Mouse (Mus musculus) forebrain, embryonic 13.5 days (tissue): ENCODE measurements around the gene Tesc. TPM values are rescaled to one million over a fixed set of nuclear protein-coding genes. Genes with fewer than 3 reads are reported as not detected.

Source experiments
- ATAC-seq: fragments of 200-750 bp; cut with Nextera tagmentation; 2 replicates; pipeline ENCODE4 v1.8.0; 2017
- H3K27ac ChIP-seq: fragments of 300-500 bp; sonication (generic); 2 replicates; pipeline ENCODE4 v1.5.1; 2015; ENCODE audit warnings: inconsistent platforms, mild to moderate bottlenecking, moderate library complexity
- H3K27me3 ChIP-seq: fragments of 300-500 bp; sonication (generic); 2 replicates; pipeline ENCODE4 v1.6.1; 2015; ENCODE audit warnings: mild to moderate bottlenecking, inconsistent platforms
- H3K36me3 ChIP-seq: fragments of 300-500 bp; sonication (generic); 2 replicates; pipeline ENCODE4 v1.6.1; 2015; ENCODE audit warnings: mild to moderate bottlenecking, inconsistent platforms; ENCODE audit not compliant: poor library complexity, severe bottlenecking
- H3K4me1 ChIP-seq: fragments of 300-500 bp; sonication (generic); 2 replicates; pipeline ENCODE4 v1.6.1; 2015; ENCODE audit warnings: inconsistent platforms
- H3K4me2 ChIP-seq: fragments of 300-500 bp; sonication (generic); 2 replicates; pipeline ENCODE4 v1.6.1; 2015; ENCODE audit warnings: inconsistent platforms, mild to moderate bottlenecking, moderate library complexity
- H3K4me3 ChIP-seq: fragments of 300-500 bp; sonication (generic); 2 replicates; pipeline ENCODE4 v1.5.1; 2015; ENCODE audit warnings: mild to moderate bottlenecking, inconsistent platforms
- H3K9ac ChIP-seq: fragments of 300-500 bp; sonication (generic); 2 replicates; pipeline ENCODE4 v1.6.1; 2015; ENCODE audit warnings: mild to moderate bottlenecking, inconsistent platforms
- H3K9me3 ChIP-seq: fragments of 300-500 bp; sonication (generic); replicated peaks from 2 replicates; pipeline ENCODE4 v1.6.1; 2016; ENCODE audit warnings: inconsistent platforms
- WGBS: fragments of 180-500 bp; shearing (Covaris S2); methylation state at CpG from one replicate; pipeline ENCODE4 v1.1.7; 2015; 5-methylcytosine and 5-hydroxymethylcytosine counted together
- polyA plus RNA-seq: library from polyadenylated mRNA; unstranded; fragments of >200 nt; fragmentation: Nextera tagmentation; extraction: Ambion mirVana; gene quantifications from 2 replicates; pipeline ENCODE4 v1.2.1, GENCODE M21; 2015

The Tesc gene
- polyA plus RNA-seq, 1 experiment from 2014 or later = 4.5 TPM

GRCm38 (mm10) chr5:118033740-118034139 lies 6.2 kb downstream of the Tesc start:
- no peak overlapping the region for H3K27ac ChIP-seq
- peaks cover 40% of the 10 kb centered on the region for H3K4me1 ChIP-seq
- H3K9ac ChIP-seq = no peak overlapping the region
- peaks cover 24% of the 10 kb centered on the region for H3K27me3 ChIP-seq
- 79% methylated on average over 6 of the region's 6 CpGs for WGBS
- no peak for ATAC-seq
- 0 out of 2 replicates have a peak, but pooled peaks cover 7% of the 10 kb centered on the region for H3K9me3 ChIP-seq
- no peak overlapping the region for H3K4me3 ChIP-seq
- no peaks in the 10 kb centered on the region for H3K36me3 ChIP-seq
- no peak overlapping the region for H3K4me2 ChIP-seq

DNA sequence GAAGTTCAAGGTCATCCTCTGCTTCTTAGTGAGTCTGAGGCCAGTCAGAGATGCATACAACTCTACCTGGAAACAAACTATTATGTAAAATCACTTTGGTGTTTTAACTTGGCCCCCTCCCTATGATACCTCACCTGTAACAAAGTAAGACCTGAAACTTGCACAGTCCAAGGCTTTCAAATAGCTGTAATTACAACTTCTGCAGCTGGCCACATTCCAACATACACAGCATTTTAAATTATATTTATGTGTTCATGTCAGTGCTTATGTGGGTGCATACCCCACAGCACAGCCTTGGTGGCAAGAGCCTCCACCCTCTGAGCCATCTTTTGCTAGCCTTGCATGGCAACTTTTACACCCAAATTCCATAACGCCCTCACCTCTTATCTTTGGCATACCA lies 7.1 kb downstream of the Tesc start:
- 0 out of 2 replicates have a peak, but pooled peaks cover 7% of the 10 kb centered on the region for H3K9me3 ChIP-seq
- H3K27ac ChIP-seq = no peak overlapping the region
- no peak overlapping the region for H3K4me2 ChIP-seq
- peaks cover 15% of the 10 kb centered on the region for H3K27me3 ChIP-seq
- H3K4me3 ChIP-seq = no peak overlapping the region
- H3K9ac ChIP-seq = no peak overlapping the region
- WGBS = 90% methylated on average over 1 of the region's 1 CpGs
- no peaks in the 10 kb centered on the region for H3K36me3 ChIP-seq
- peaks cover 39% of the 10 kb centered on the region for H3K4me1 ChIP-seq
- ATAC-seq = no peak

DNA sequence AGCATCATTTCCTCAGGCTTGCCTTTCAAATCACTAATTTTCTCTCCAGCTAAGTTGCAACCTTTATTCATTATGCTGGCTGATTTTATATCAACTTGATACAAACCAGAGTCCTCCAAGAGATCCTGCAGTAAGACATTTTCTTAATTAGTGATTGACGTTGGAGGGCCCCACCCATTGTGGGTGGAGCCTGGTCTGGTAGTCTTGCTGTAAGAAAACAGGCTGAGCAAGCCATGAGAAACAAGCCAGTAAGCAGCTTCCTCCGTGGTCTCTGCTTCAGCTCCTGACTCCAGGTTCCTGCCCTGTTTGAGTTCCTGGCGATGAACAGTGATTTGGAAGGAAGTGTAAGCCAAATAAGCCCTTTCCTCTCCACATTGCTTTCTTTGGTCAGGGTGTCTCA lies 8.2 kb downstream of the Tesc start:
- Histone ChIP-seq H3K4me3 (no peak overlapping the region), H3K27me3 (peaks cover 3% of the 10 kb centered on the region), H3K9me3 (0 out of 2 replicates have a peak, but pooled peaks cover 7% of the 10 kb centered on the region), H3K4me2 (no peak overlapping the region), H3K36me3 (no peaks in the 10 kb centered on the region), H3K4me1 (peaks cover 35% of the 10 kb centered on the region), H3K9ac (no peak overlapping the region), H3K27ac (no peak overlapping the region)
- WGBS = 66% methylated on average over 3 of the region's 3 CpGs
- no peak for ATAC-seq

- peak overlapping the region; percentile 79 for H3K27ac ChIP-seq
- peak overlapping the region; percentile 47 for H3K4me2 ChIP-seq
- no peak overlapping the region for H3K9ac ChIP-seq
- no peaks in the 10 kb centered on the region for H3K36me3 ChIP-seq
- 0 out of 2 replicates have a peak, but pooled peaks cover 7% of the 10 kb centered on the region for H3K9me3 ChIP-seq
- no peaks in the 10 kb centered on the region for H3K27me3 ChIP-seq
- WGBS = 43% methylated on average over 25 of the region's 25 CpGs
- peak; percentile 34 for ATAC-seq
- peaks cover 28% of the 10 kb centered on the region for H3K4me1 ChIP-seq
- no peak overlapping the region for H3K4me3 ChIP-seq
These were observed 9.6 kb downstream of the Tesc start for GRCm38 (mm10) chr5:118036888-118037797.

DNA sequence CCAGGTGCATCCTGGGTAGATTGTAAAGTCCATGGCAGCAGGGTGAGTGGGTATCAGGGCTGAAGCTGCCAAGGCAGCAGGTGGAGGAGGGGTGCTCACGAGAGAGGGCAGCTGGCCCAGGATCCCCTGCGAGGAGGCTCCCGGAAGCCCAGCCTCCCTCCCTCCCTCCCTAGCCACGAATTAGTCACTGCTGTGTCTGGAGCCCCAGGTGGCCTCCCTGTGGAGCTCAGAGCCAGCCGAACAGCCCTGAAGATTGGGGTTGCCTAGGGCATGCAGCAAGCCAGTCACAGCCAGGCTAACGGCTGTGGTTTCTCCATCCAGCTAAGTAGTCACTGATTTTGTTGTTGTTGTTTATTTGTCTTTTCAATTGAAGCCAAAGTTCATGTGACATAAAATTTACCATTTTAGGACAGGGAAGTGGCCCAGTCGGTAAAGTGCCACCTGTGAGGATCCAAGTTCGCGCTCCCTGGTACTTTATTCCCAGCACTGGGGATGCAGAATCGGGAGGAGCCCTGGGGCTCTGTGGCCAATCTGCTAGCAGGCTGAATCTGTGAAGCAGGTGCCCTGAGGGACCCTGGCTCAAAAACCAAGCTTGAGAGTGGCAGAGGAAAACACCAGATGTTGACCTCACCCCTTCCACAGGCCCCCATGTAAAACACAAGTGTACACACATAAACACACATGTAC lies 10.4 kb downstream of the Tesc start:
- peaks cover 28% of the 10 kb centered on the region for H3K4me1 ChIP-seq
- WGBS = 12% methylated on average over 10 of the region's 10 CpGs

GRCm38 (mm10) chr5:118039241-118039668 lies 11.7 kb downstream of the Tesc start:
- ATAC-seq = no peak
- H3K27ac ChIP-seq = peak overlapping the region; percentile 20; the same call in 1 of the 2 replicates
- H3K9ac ChIP-seq = no peak overlapping the region
- no peak overlapping the region for H3K4me3 ChIP-seq
- 0 out of 2 replicates have a peak, but pooled peaks cover 7% of the 10 kb centered on the region for H3K9me3 ChIP-seq
- WGBS = 22% methylated on average over 12 of the region's 12 CpGs
- no peak overlapping the region for H3K4me2 ChIP-seq
- no peaks in the 10 kb centered on the region for H3K27me3 ChIP-seq
- peaks cover 28% of the 10 kb centered on the region for H3K4me1 ChIP-seq
- H3K36me3 ChIP-seq = no peaks in the 10 kb centered on the region

More for the DNA sequence above, 10.4 kb downstream of the Tesc start:
- Histone ChIP-seq H3K36me3 (no peaks in the 10 kb centered on the region), H3K27me3 (no peaks in the 10 kb centered on the region), H3K27ac (peak overlapping the region; percentile 79), H3K9me3 (0 out of 2 replicates have a peak, but pooled peaks cover 7% of the 10 kb centered on the region), H3K9ac (no peak overlapping the region), H3K4me3 (no peak overlapping the region), H3K4me2 (peak overlapping the region; percentile 47)
- ATAC-seq = peak; percentile 90

GRCm38 (mm10) chr5:118042599-118042998 lies 15.1 kb downstream of the Tesc start:
- Histone ChIP-seq H3K4me3 (no peak overlapping the region), H3K27ac (no peak overlapping the region), H3K36me3 (no peaks in the 10 kb centered on the region), H3K4me2 (no peak overlapping the region), H3K4me1 (peaks cover 19% of the 10 kb centered on the region), H3K27me3 (no peaks in the 10 kb centered on the region), H3K9me3 (no peaks in the 10 kb centered on the region), H3K9ac (no peak overlapping the region)
- no peak for ATAC-seq
- WGBS = 89% methylated on average over 6 of the region's 6 CpGs

- Histone ChIP-seq H3K36me3 (no peaks in the 10 kb centered on the region), H3K9ac (no peak overlapping the region), H3K4me2 (no peak overlapping the region), H3K27ac (no peak overlapping the region), H3K9me3 (no peaks in the 10 kb centered on the region), H3K27me3 (no peaks in the 10 kb centered on the region), H3K4me3 (no peak overlapping the region), H3K4me1 (peaks cover 9% of the 10 kb centered on the region)
- WGBS = 89% methylated on average over 4 of the region's 4 CpGs
- ATAC-seq = no peak
These were observed 16.2 kb downstream of the Tesc start for GRCm38 (mm10) chr5:118043761-118044160.

DNA sequence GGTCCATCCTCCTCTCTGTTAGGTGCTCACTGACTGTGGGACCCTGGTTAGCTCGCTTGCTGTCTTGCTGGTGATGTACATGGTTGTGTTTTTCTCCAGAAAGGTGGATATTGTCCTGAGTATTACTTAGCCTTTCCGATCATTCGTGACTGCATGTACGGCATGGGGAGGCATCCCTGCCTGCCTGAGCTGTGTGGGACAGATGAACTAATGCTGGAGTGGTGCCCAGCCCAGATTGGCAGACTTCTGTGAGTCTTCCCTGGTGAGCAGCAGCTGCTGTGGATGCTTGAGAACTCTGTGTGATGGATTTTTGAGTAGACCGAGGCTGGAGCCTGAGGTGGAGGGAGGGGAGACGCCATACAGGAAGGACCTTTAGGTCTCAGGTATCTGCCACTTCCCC lies 17.4 kb downstream of the Tesc start:
- no peaks in the 10 kb centered on the region for H3K9me3 ChIP-seq
- no peak overlapping the region for H3K4me3 ChIP-seq
- H3K27me3 ChIP-seq = no peaks in the 10 kb centered on the region
- H3K36me3 ChIP-seq = no peaks in the 10 kb centered on the region
- H3K4me2 ChIP-seq = no peak overlapping the region
- 87% methylated on average over 6 of the region's 6 CpGs for WGBS
- peak overlapping the region; percentile 35; the same call in 1 of the 2 replicates for H3K27ac ChIP-seq
- H3K4me1 ChIP-seq = no peaks in the 10 kb centered on the region
- 0 out of 2 replicates have a peak, but pooled peaks have one; percentile 33 for ATAC-seq
- H3K9ac ChIP-seq = no peak overlapping the region

GRCm38 (mm10) chr5:118045385-118045784 lies 17.8 kb downstream of the Tesc start:
- Histone ChIP-seq H3K27me3 (no peaks in the 10 kb centered on the region), H3K36me3 (no peaks in the 10 kb centered on the region), H3K4me2 (no peak overlapping the region), H3K9ac (no peak overlapping the region), H3K9me3 (no peaks in the 10 kb centered on the region), H3K27ac (no peak overlapping the region), H3K4me3 (no peak overlapping the region), H3K4me1 (no peaks in the 10 kb centered on the region)
- WGBS = 96% methylated on average over 9 of the region's 9 CpGs
- ATAC-seq = no peak

DNA sequence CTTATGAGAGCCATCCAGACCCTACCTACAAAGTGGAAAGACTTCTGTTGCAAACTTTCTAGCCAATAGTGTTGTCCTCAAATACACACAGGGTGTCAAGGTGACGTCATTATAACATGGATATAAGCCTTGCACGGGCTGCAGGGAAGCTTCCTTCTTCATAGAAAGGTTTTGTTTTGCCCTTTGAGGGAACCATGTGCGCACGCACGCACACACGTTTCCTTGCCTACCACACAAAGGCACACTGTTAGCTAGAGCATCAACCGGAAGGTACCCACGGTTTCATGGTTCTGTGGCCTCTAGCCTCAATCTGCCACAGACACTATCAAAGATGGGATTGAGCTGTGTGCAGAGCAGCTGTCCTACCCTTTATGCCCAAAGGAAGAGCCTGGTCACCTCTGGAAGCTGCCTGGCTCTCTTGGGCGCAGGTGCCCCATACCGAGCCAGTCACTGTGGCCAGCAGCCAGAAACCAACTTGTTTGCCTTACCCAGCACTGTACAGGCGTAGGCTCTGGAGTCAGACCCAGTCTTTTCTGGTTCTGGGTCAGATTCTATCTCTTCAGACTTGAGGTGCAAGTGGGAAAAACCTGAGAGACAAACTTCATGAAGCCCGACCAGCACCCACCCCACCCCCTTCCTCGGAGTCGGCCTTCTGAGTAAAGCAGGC lies 19.7 kb downstream of the Tesc start:
- no peaks in the 10 kb centered on the region for H3K4me1 ChIP-seq
- H3K9ac ChIP-seq = no peak overlapping the region
- no peaks in the 10 kb centered on the region for H3K9me3 ChIP-seq
- no peak for ATAC-seq
- 89% methylated on average over 14 of the region's 14 CpGs for WGBS
- no peak overlapping the region for H3K27ac ChIP-seq
- no peaks in the 10 kb centered on the region for H3K27me3 ChIP-seq
- H3K36me3 ChIP-seq = no peaks in the 10 kb centered on the region
- H3K4me3 ChIP-seq = no peak overlapping the region
- H3K4me2 ChIP-seq = no peak overlapping the region
